ENCODE assay signal across 16 mouse cellular contexts in the genomic region with DNA sequence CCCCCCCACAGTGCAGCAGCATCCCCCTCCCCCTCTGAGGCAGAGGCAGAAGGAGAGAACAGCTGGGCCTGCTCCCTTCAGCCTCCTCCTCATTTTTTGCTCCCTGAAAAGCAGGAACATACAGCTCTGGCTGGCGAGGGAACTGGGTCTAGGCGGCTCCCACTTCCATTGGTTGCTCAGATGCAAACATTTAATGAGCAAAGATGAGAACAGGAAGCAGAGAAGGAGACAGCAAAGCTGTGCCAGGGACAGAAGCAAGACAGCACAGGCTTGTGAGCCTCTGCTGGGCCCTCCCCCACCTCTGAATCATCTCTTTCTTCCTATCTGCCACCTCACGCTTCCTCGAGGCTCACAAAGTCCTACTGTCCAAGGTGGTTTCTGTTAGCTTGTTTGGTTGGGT. TPM values are rescaled to one million over a fixed set of nuclear protein-coding genes. Genes with fewer than 3 reads are reported as not detected.
DNase-seq lines count a peak whose midpoint lies in the region; ATAC-seq and TF ChIP-seq lines count a peak whose summit lies in the region.
"Had no signal": no experiment of that assay in that cellular context is flagged by ENCODE, and none has a peak within 500 bp of the region (broad histone marks: within the 10 kb centered on the region; RNA-seq: fewer than 3 reads in every experiment).

No protein-coding gene starts in this region.

- no peak overlapping the region for H3K4me2 ChIP-seq in forebrain, postnatal 0 days (ENCODE audit: low read depth)
- H3K4me2 ChIP-seq: limb, embryonic 12.5 days; neural tube, embryonic 12.5 days had no signal

- peaks cover 29 to 51% of the 10 kb centered on the region in 2 experiments for H3K4me1 ChIP-seq in MEL (ENCODE audit: control insufficient read depth in 1 of 2, insufficient read depth in 2 of 2, low read length in 2 of 2)
- H3K4me1 ChIP-seq in heart, adult 2 months (ENCODE audit: control insufficient read depth, insufficient read depth, low read length) = no peaks in the 10 kb centered on the region
- no peaks in the 10 kb centered on the region; the same call in 1 of the 2 replicates for H3K4me1 ChIP-seq in forebrain, postnatal 0 days (ENCODE audit: insufficient read depth)

- ATAC-seq in forebrain, postnatal 0 days = no peak
- ATAC-seq: intestine, postnatal 0 days had no signal

- no peak for TF ChIP-seq RAD21 in MEL (IDR thresholded peaks at IDR 0.05; ENCODE audit: low read depth, low read length)

- no peaks in the 10 kb centered on the region for H3K79me2 ChIP-seq in MEL (ENCODE audit: control insufficient read depth, insufficient read depth, low read length, poor library complexity)
- no peaks in the 10 kb centered on the region for H3K79me2 ChIP-seq in heart, adult 2 months (replicated peaks; ENCODE audit: control insufficient read depth, insufficient read depth, low read length)

- intact Hi-C loops in heart, adult 2 months (cut with DNase I) = no loop called here

- H3K9me3 ChIP-seq in MEL (replicated peaks; ENCODE audit: insufficient read depth, low read length) = no peaks in the 10 kb centered on the region
- H3K9me3 ChIP-seq in forebrain, postnatal 0 days (ENCODE audit: low read length) = no peaks in the 10 kb centered on the region

- H3K27ac ChIP-seq in MEL (ENCODE audit: control insufficient read depth, low read depth, low read length) = peak overlapping the region; percentile 62
- no peak overlapping the region for H3K27ac ChIP-seq in heart, adult 2 months
- no peak overlapping the region for H3K27ac ChIP-seq in forebrain, postnatal 0 days (ENCODE audit: low read depth, low read length)
- H3K27ac ChIP-seq: limb, embryonic 12.5 days; neural tube, embryonic 12.5 days had no signal

- TF ChIP-seq POLR2A in MEL (IDR thresholded peaks at IDR 0.05; ENCODE audit: control insufficient read depth in 1 of 2, insufficient read depth in 1 of 2, low read depth in 1 of 2, low read length in 2 of 2, poor library complexity in 1 of 2) = peak in 1 of 2 experiments; percentile 64; a peak in 2 of 4 replicates
- TF ChIP-seq POLR2A in heart, adult 2 months (IDR thresholded peaks at IDR 0.05; ENCODE audit: insufficient read depth, low read depth, low read length) = no peak

- H3K36me3 ChIP-seq in MEL (ENCODE audit: control insufficient read depth in 1 of 2, insufficient read depth in 2 of 2, low read length in 2 of 2) = peaks cover 0 to 46% of the 10 kb centered on the region in 2 experiments; a peak in 2 of 4 replicates
- no peaks in the 10 kb centered on the region for H3K36me3 ChIP-seq in heart, adult 2 months (ENCODE audit: control insufficient read depth, insufficient read depth, low read length)
- no peaks in the 10 kb centered on the region for H3K36me3 ChIP-seq in forebrain, postnatal 0 days (ENCODE audit: insufficient read depth)
- H3K36me3 ChIP-seq: limb, embryonic 12.5 days; neural tube, embryonic 12.5 days had no signal

- no peaks in the 10 kb centered on the region for H3K27me3 ChIP-seq in MEL (ENCODE audit: control insufficient read depth in 1 of 2, insufficient read depth in 2 of 2, low read length in 2 of 2)
- H3K27me3 ChIP-seq in heart, adult 2 months (ENCODE audit: control insufficient read depth, insufficient read depth, low read length) = peaks cover 3% of the 10 kb centered on the region; the same call in 1 of the 2 replicates
- H3K27me3 ChIP-seq in forebrain, postnatal 0 days (ENCODE audit: insufficient read depth, low read length) = peaks cover 19% of the 10 kb centered on the region

- 52% methylated on average over 4 of the region's 4 CpGs for WGBS in heart, adult 2 months
- WGBS in forebrain, postnatal 0 days = 40% methylated on average over 4 of the region's 4 CpGs

- peak; percentile 55 for DNase-seq in heart, adult 11 months
- no peak for DNase-seq in heart, postnatal 4 days
- DNase-seq in MEL (ENCODE audit: low read depth, low spot score) = peak; percentile 96
- DNase-seq in layer of hippocampus, adult 8-10 months (ENCODE audit: low spot score in 2 of 2) = peak; percentile 80 to 86
- DNase-seq in right cerebral cortex, adult 2 months (ENCODE audit: low spot score in 2 of 2) = peak; percentile 84 to 85
- DNase-seq in gastrocnemius, postnatal 25 days = no peak
- no peak for DNase-seq in heart, adult 2 months
- DNase-seq in forebrain, postnatal 0 days = no peak
- DNase-seq: cerebellum, postnatal 36 days; heart, postnatal 10 days; lung, adult 2 months; thymus, adult 18-20 months had no signal

- no peak for TF ChIP-seq CTCF in MEL (IDR thresholded peaks at IDR 0.05 in 2 of 3, conservative IDR thresholded peaks at IDR 0.05 in 1 of 3; ENCODE audit: control insufficient read depth in 1 of 3, insufficient read depth in 1 of 3, low read depth in 2 of 3, low read length in 3 of 3, poor library complexity in 1 of 3, severe bottlenecking in 1 of 3)
- no peak for TF ChIP-seq CTCF in heart, adult 2 months (IDR thresholded peaks at IDR 0.05)
- no peak for TF ChIP-seq CTCF in forebrain, postnatal 0 days (IDR thresholded peaks at IDR 0.05; ENCODE audit: low read depth)

- no peak for TF ChIP-seq EP300 in MEL (IDR thresholded peaks at IDR 0.05; ENCODE audit: low read depth in 1 of 2, low read length in 2 of 2)
- TF ChIP-seq EP300 in heart, adult 2 months (IDR thresholded peaks at IDR 0.05; ENCODE audit: insufficient read depth, low read depth, low read length) = no peak

- H3K9ac ChIP-seq in MEL (ENCODE audit: control insufficient read depth, low read depth, low read length, poor library complexity, severe bottlenecking) = peak overlapping the region; percentile 16; the same call in 1 of the 2 replicates
- no peak overlapping the region for H3K9ac ChIP-seq in heart, adult 2 months (ENCODE audit: low read depth, low read length)
- no peak overlapping the region for H3K9ac ChIP-seq in forebrain, postnatal 0 days
- H3K9ac ChIP-seq: limb, embryonic 12.5 days; neural tube, embryonic 12.5 days had no signal

- no peak overlapping the region for H3K4me3 ChIP-seq in MEL (ENCODE audit: control insufficient read depth in 1 of 2, insufficient read depth in 1 of 2, low read depth in 2 of 2, low read length in 2 of 2)
- no peak overlapping the region for H3K4me3 ChIP-seq in heart, adult 2 months
- H3K4me3 ChIP-seq in forebrain, postnatal 0 days (ENCODE audit: low read depth, low read length) = no peak overlapping the region
- H3K4me3 ChIP-seq: limb, embryonic 12.5 days; neural tube, embryonic 12.5 days had no signal

RNA-seq across cellular contexts. Expression of a gene that starts 9.4 kb away (rescaled TPM):
- not detected for total RNA-seq in heart, postnatal 4 days (2021)
- 4.8 TPM in 2 replicates for total RNA-seq in MEL (2012; rRNA removed)
- 1 to 10 TPM in 1 of 2 experiments, not detected in 1; 9.5 TPM for polyA plus RNA-seq in MEL (2012; ENCODE audit: insufficient read depth in 1 of 2, insufficient read length in 2 of 2, low read depth in 1 of 2, low replicate concordance in 2 of 2, missing spikeins in 1 of 2)
- 100 to 1,000 TPM; 302 to 315 (median 304) TPM for total RNA-seq in layer of hippocampus, adult 8-10 months (2022)
- not detected for total RNA-seq in gastrocnemius, postnatal 25 days (2021)
- total RNA-seq in heart, adult 2 months (2021) = not detected
- 0.06 and 0.08 TPM in 2 replicates for polyA plus RNA-seq in heart, adult 2 months (2012; rRNA removed)
- 17.2 and 19.4 TPM in 2 replicates for total RNA-seq in forebrain, postnatal 0 days (2014; rRNA removed)
- polyA plus RNA-seq in forebrain, postnatal 0 days (2015; fragmentation: Nextera tagmentation; extraction: Ambion mirVana) = 8.2 and 10.3 TPM in 2 replicates
- polyA plus RNA-seq: limb, embryonic 12.5 days had no signal

RNA-seq across cellular contexts. Expression of a gene that starts 12.1 kb away (rescaled TPM):
- total RNA-seq in heart, postnatal 4 days (2021) = under 1 TPM; 0.27 to 0.93 TPM
- 259 and 260 TPM in 2 replicates for total RNA-seq in MEL (2012; rRNA removed)
- 100 to 1,000 TPM; 193 to 268 TPM for polyA plus RNA-seq in MEL (2012; ENCODE audit: insufficient read depth in 1 of 2, insufficient read length in 2 of 2, low read depth in 1 of 2, low replicate concordance in 2 of 2, missing spikeins in 1 of 2)
- 1 to 10 TPM in 3 of 4 experiments, under 1 TPM in 1; 0.49 to 1.8 (median 1.4) TPM for total RNA-seq in layer of hippocampus, adult 8-10 months (2022)
- total RNA-seq in gastrocnemius, postnatal 25 days (2021) = 1 to 10 TPM; 1.0 to 1.6 TPM
- 1 to 10 TPM in 1 of 2 experiments, under 1 TPM in 1; 0.84 to 1.0 TPM for total RNA-seq in heart, adult 2 months (2021)
- polyA plus RNA-seq in heart, adult 2 months (2012; rRNA removed) = 0.70 and 1.4 TPM in 2 replicates
- not detected in 2 replicates for total RNA-seq in forebrain, postnatal 0 days (2014; rRNA removed)
- polyA plus RNA-seq in forebrain, postnatal 0 days (2015; fragmentation: Nextera tagmentation; extraction: Ambion mirVana) = not detected in 2 replicates

RNA-seq across cellular contexts. Expression of a gene that starts 25.5 kb away (rescaled TPM):
- total RNA-seq in heart, postnatal 4 days (2021) = 1 to 10 TPM; 8.0 to 8.5 TPM
- total RNA-seq in MEL (2012; rRNA removed) = 24.4 and 26.0 TPM in 2 replicates
- polyA plus RNA-seq in MEL (2012; ENCODE audit: insufficient read depth in 1 of 2, insufficient read length in 2 of 2, low read depth in 1 of 2, low replicate concordance in 2 of 2, missing spikeins in 1 of 2) = 10 to 100 TPM in 1 of 2 experiments, not detected in 1; 31.0 TPM
- 1 to 10 TPM; 2.8 to 9.8 (median 6.3) TPM for total RNA-seq in layer of hippocampus, adult 8-10 months (2022)
- 1 to 10 TPM; 1.6 to 3.0 TPM for total RNA-seq in gastrocnemius, postnatal 25 days (2021)
- 1 to 10 TPM; 7.6 to 9.2 TPM for total RNA-seq in heart, adult 2 months (2021)
- 12.4 and 15.3 TPM in 2 replicates for polyA plus RNA-seq in heart, adult 2 months (2012; rRNA removed)
- 3.2 and 3.7 TPM in 2 replicates for total RNA-seq in forebrain, postnatal 0 days (2014; rRNA removed)
- 3.1 and 3.6 TPM in 2 replicates for polyA plus RNA-seq in forebrain, postnatal 0 days (2015; fragmentation: Nextera tagmentation; extraction: Ambion mirVana)

RNA-seq across cellular contexts. Expression of a gene that starts 25.6 kb away (rescaled TPM):
- total RNA-seq in heart, postnatal 4 days (2021) = not detected
- total RNA-seq in MEL (2012; rRNA removed) = 1.1 and 1.5 TPM in 2 replicates
- 1 to 10 TPM in 1 of 2 experiments, not detected in 1; 8.0 TPM for polyA plus RNA-seq in MEL (2012; ENCODE audit: insufficient read depth in 1 of 2, insufficient read length in 2 of 2, low read depth in 1 of 2, low replicate concordance in 2 of 2, missing spikeins in 1 of 2)
- 1 to 10 TPM in 1 of 4 experiments, under 1 TPM in 1, not detected in 2; 0.87 to 1.1 TPM for total RNA-seq in layer of hippocampus, adult 8-10 months (2022)
- not detected for total RNA-seq in gastrocnemius, postnatal 25 days (2021)
- not detected for total RNA-seq in heart, adult 2 months (2021)
- not detected in 2 replicates for polyA plus RNA-seq in heart, adult 2 months (2012; rRNA removed)
- not detected in 2 replicates for total RNA-seq in forebrain, postnatal 0 days (2014; rRNA removed)
- polyA plus RNA-seq in forebrain, postnatal 0 days (2015; fragmentation: Nextera tagmentation; extraction: Ambion mirVana) = 0.56 and 0.84 TPM in 2 replicates
- total RNA-seq: gastrocnemius, adult 8-10 months; heart, postnatal 10 days had no signal
- polyA plus RNA-seq: intestine, postnatal 0 days; lung, adult 2 months had no signal

RNA-seq across cellular contexts. Expression of a gene that starts 31.6 kb away (rescaled TPM):
- total RNA-seq in heart, postnatal 4 days (2021) = under 1 TPM; 0.14 to 0.23 TPM
- total RNA-seq in MEL (2012; rRNA removed) = 4.6 and 6.4 TPM in 2 replicates
- 1 to 10 TPM in 1 of 2 experiments, not detected in 1; 8.3 TPM for polyA plus RNA-seq in MEL (2012; ENCODE audit: insufficient read depth in 1 of 2, insufficient read length in 2 of 2, low read depth in 1 of 2, low replicate concordance in 2 of 2, missing spikeins in 1 of 2)
- total RNA-seq in layer of hippocampus, adult 8-10 months (2022) = 1 to 10 TPM; 1.2 to 2.3 (median 2.2) TPM
- under 1 TPM in 1 of 2 experiments, not detected in 1; 0.27 TPM for total RNA-seq in gastrocnemius, postnatal 25 days (2021)
- under 1 TPM in 1 of 2 experiments, not detected in 1; 0.30 TPM for total RNA-seq in heart, adult 2 months (2021)
- 0.27 and 0.32 TPM in 2 replicates for polyA plus RNA-seq in heart, adult 2 months (2012; rRNA removed)
- 1.5 and 2.6 TPM in 2 replicates for total RNA-seq in forebrain, postnatal 0 days (2014; rRNA removed)
- polyA plus RNA-seq in forebrain, postnatal 0 days (2015; fragmentation: Nextera tagmentation; extraction: Ambion mirVana) = 0.74 and 0.79 TPM in 2 replicates

Comparison
In these comparisons a context has a peak if more than half of its experiments do, and no peak if none do; other contexts are left out.
1. DNase-seq: peak in heart, adult 11 months (single experiment), MEL (single experiment), layer of hippocampus, adult 8-10 months (2 of 2) and right cerebral cortex, adult 2 months (2 of 2); none in heart, postnatal 4 days (single experiment), gastrocnemius, postnatal 25 days (single experiment), heart, adult 2 months (0 of 2) and forebrain, postnatal 0 days (single experiment).
2. RNA of a gene that starts 9.4 kb away (total RNA-seq): 302 to 315 TPM in layer of hippocampus, adult 8-10 months; 17.2 to 19.4 TPM in forebrain, postnatal 0 days, 4.8 TPM in MEL, not detected in heart, postnatal 4 days, not detected in gastrocnemius, postnatal 25 days and not detected in heart, adult 2 months; every median in the first group is over 10 times any median in the second.
3. RNA of a gene that starts 12.1 kb away (total RNA-seq): 259 to 260 TPM in MEL; 1.0 to 1.6 TPM in gastrocnemius, postnatal 25 days, 0.49 to 1.8 TPM in layer of hippocampus, adult 8-10 months, 0.84 to 1.0 TPM in heart, adult 2 months, 0.27 to 0.93 TPM in heart, postnatal 4 days and not detected in forebrain, postnatal 0 days; every median in the first group is over 10 times any median in the second.